Mouse (Mus musculus): ENCODE data around the gene Dxo.
"Not testable (repeated sequence)": the region's sequence is repeated elsewhere in the genome, so short reads cannot be mapped to it uniquely, and the experiment has no call there.

GRCm38 (mm10) chr17:34830776-34831175, 6.0 kb upstream of the Dxo start:
- TF ChIP-seq CTCF (conservative IDR thresholded peaks at IDR 0.05 in 1 of 2, IDR thresholded peaks at IDR 0.05 in 1 of 2; ENCODE audit: low read depth in 2 of 2, low read length in 2 of 2); RAD21 (IDR thresholded peaks at IDR 0.05; ENCODE audit: low read depth, low read length); MEF2A (IDR thresholded peaks at IDR 0.05; ENCODE audit: borderline replicate concordance, low read depth, low read length); POLR2A (IDR thresholded peaks at IDR 0.05; ENCODE audit: low read depth, low read length); E2F4 (IDR thresholded peaks at IDR 0.05; ENCODE audit: insufficient replicate concordance, low read depth, low read length); EP300 (IDR thresholded peaks at IDR 0.05; ENCODE audit: low read length); ELF1 (IDR thresholded peaks at IDR 0.05; ENCODE audit: low read depth, low read length); NRF1 (IDR thresholded peaks at IDR 0.05; ENCODE audit: low read depth, low read length); PAX5 (IDR thresholded peaks at IDR 0.05; ENCODE audit: low read length); BHLHE40 (IDR thresholded peaks at IDR 0.05; ENCODE audit: low read depth, low read length): not testable (repeated sequence)

All from CH12.LX (cell line).